Mouse (Mus musculus): ENCODE measurements at regions not wholly inside any gene's neighbourhood (a gene's known extent, or its start where the extent isn't known, plus 50 kb on each side); places are given as distances from the start of the nearest gene placed in this dataset.

DNA sequence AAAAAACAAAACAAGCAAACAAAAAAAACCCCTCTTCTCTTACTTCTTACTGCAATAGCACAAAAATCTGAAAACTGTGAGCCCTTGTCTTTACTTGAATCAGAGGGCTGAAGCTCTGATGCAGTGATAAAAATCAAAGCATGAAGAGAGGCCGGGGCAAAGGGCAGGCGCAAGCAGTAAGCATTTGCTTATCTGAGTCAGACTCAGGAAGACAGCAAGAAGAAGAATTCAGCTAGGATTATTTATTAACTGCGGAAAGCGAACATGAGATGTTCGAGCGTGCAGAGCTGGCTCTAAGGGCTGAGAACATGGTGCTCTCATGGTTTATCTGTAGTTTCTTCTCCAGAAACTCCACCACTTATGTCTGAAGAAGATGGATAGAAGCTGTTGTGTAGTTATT lies 163.4 kb upstream of the Sgcd start:
- no peak for DNase-seq (ENCODE audit: low read depth)

GRCm38 (mm10) chr11:48133335-48133734 lies 144.6 kb upstream of the Sgcd start:
- DNase-seq (ENCODE audit: low read depth), result no peak

- DNase-seq (ENCODE audit: low read depth), result no peak
Measured at GRCm38 (mm10) chr11:48098063-48098462, 109.3 kb upstream of the Sgcd start.

- no peak for DNase-seq (ENCODE audit: low read depth)
Measured at GRCm38 (mm10) chr11:48097455-48097854, 108.7 kb upstream of the Sgcd start.

DNA sequence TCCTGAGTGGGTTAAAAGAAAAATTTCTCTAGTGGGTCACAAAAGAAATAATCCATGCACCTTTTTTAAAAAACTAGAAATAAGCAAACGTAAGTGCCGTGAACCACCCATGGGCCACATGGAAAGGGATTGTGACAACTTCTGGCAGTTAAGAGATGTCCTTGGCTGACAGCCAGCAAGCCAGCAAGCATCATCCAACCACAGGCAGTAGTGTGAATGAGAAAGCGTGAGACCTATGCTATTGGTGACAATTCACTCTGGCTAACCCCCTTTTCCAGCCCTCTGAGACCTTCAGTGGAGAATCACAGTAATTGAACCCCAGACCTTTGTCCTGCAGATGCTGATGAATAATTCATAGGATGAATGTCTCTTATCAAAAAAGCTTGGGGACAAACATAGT lies 78.3 kb upstream of the Sgcd start:
- DNase-seq (ENCODE audit: low read depth), result peak; percentile 1

- no peak for DNase-seq (ENCODE audit: low read depth)
Measured at GRCm38 (mm10) chr11:48063719-48064118, 75.0 kb upstream of the Sgcd start.

GRCm38 (mm10) chr11:48061501-48061900 lies 72.7 kb upstream of the Sgcd start:
- DNase-seq (ENCODE audit: low read depth), result no peak

DNA sequence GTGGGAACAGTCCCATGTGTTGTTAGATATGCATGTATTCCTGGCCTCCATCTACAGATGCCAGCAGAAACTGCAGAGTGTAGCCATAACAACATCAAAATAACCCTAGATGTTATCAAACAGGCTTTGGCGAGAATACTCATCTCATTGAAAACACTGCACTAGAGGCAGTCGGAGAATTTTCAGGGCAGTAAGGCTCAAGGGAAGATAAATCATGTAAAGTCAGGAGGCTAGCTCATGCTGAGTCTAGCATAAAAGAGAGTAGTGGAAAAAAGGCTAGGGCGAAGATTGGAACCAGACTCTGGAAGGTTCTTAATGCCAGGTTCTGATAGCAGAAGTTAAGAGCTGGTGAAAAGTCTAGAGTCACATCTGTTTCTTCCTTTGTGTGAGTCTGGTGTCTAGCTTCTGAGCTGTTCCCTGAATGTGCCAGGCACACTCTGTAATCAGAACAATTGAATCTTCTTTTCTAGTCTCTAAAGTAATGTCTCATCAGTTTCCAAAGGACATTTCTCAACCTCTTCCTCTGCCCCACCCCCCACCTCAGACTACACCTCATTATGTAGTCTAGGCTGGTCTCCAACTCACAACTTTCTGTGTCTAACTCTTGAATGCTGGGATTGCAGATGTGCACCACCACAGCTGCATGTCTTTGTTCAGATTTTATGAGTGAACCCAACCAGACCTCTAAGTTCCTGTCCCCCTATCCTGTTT lies 62.5 kb upstream of the Sgcd start:
- no peak for DNase-seq (ENCODE audit: low read depth)

- DNase-seq (ENCODE audit: low read depth), result no peak
Measured at GRCm38 (mm10) chr11:48048311-48048710, 59.5 kb upstream of the Sgcd start.
